Mouse (Mus musculus): Measurements from ENCODE around the gene Trpm4. TPM values are rescaled to one million over a fixed set of nuclear protein-coding genes. Genes with fewer than 3 reads are reported as not detected.
A peak's percentile ranks its signal among the peaks of the same experiment; 100 is the strongest.
"Not testable (repeated sequence)": the region's sequence is repeated elsewhere in the genome, so short reads cannot be mapped to it uniquely, and the experiment has no call there.

The Trpm4 gene
- polyA plus RNA-seq, 1 experiment from 2014 or later: 12.0 TPM

GRCm38 (mm10) chr7:45365742-45366651, 32.4 kb upstream of the Trpm4 start:
- ATAC-seq (ENCODE audit: low FRiP score): no peak
- H3K4me2 ChIP-seq: peak overlapping the region; percentile 71
- H3K9ac ChIP-seq (replicated peaks): peak overlapping the region; percentile 90
- H3K9me3 ChIP-seq (replicated peaks): no peaks in the 10 kb centered on the region
- H3K27ac ChIP-seq (replicated peaks): peak overlapping the region; percentile 82
- peak overlapping the region; percentile 79 for H3K4me3 ChIP-seq (replicated peaks)
- peaks cover 75% of the 10 kb centered on the region for H3K4me1 ChIP-seq
- peaks cover 11% of the 10 kb centered on the region; the same call in 1 of the 2 replicates for H3K27me3 ChIP-seq (replicated peaks)
- H3K36me3 ChIP-seq: no peaks in the 10 kb centered on the region
- WGBS: 3% methylated on average over 35 of the region's 35 CpGs

GRCm38 (mm10) chr7:45363983-45364382, 30.4 kb upstream of the Trpm4 start:
- Histone ChIP-seq H3K4me2 (no peak overlapping the region), H3K27me3 (replicated peaks) (peaks cover 6% of the 10 kb centered on the region; the same call in 1 of the 2 replicates), H3K36me3 (peaks cover 4% of the 10 kb centered on the region), H3K9me3 (replicated peaks) (no peaks in the 10 kb centered on the region), H3K4me1 (peaks cover 57% of the 10 kb centered on the region), H3K9ac (replicated peaks) (no peak overlapping the region), H3K4me3 (replicated peaks) (no peak overlapping the region), H3K27ac (replicated peaks) (no peak overlapping the region)
- WGBS: 90% methylated on average over 2 of the region's 2 CpGs
- no peak for ATAC-seq (ENCODE audit: low FRiP score)

GRCm38 (mm10) chr7:45362801-45363200, 29.2 kb upstream of the Trpm4 start:
- Histone ChIP-seq H3K9ac (replicated peaks) (no peak overlapping the region), H3K4me1 (peaks cover 45% of the 10 kb centered on the region), H3K27ac (replicated peaks) (no peak overlapping the region), H3K4me2 (peak overlapping the region; percentile 83), H3K27me3 (replicated peaks) (peaks cover 4% of the 10 kb centered on the region; the same call in 1 of the 2 replicates), H3K9me3 (replicated peaks) (no peaks in the 10 kb centered on the region), H3K4me3 (replicated peaks) (no peak overlapping the region), H3K36me3 (peaks cover 14% of the 10 kb centered on the region)
- 10% methylated on average over 13 of the region's 13 CpGs for WGBS
- no peak for ATAC-seq (ENCODE audit: low FRiP score)

GRCm38 (mm10) chr7:45361243-45361804, 27.7 kb upstream of the Trpm4 start:
- peak overlapping the region; percentile 48 for H3K4me3 ChIP-seq (replicated peaks)
- peak overlapping the region; percentile 80 for H3K27ac ChIP-seq (replicated peaks)
- ATAC-seq (ENCODE audit: low FRiP score): peak; percentile 90
- peaks cover 40% of the 10 kb centered on the region for H3K4me1 ChIP-seq
- H3K27me3 ChIP-seq (replicated peaks): peaks cover 4% of the 10 kb centered on the region; the same call in 1 of the 2 replicates
- H3K9me3 ChIP-seq (replicated peaks): no peaks in the 10 kb centered on the region
- H3K4me2 ChIP-seq: peak overlapping the region; percentile 83
- peaks cover 27% of the 10 kb centered on the region for H3K36me3 ChIP-seq
- peak overlapping the region; percentile 60 for H3K9ac ChIP-seq (replicated peaks)
- under 1% methylated on average over 43 of the region's 43 CpGs for WGBS

DNA sequence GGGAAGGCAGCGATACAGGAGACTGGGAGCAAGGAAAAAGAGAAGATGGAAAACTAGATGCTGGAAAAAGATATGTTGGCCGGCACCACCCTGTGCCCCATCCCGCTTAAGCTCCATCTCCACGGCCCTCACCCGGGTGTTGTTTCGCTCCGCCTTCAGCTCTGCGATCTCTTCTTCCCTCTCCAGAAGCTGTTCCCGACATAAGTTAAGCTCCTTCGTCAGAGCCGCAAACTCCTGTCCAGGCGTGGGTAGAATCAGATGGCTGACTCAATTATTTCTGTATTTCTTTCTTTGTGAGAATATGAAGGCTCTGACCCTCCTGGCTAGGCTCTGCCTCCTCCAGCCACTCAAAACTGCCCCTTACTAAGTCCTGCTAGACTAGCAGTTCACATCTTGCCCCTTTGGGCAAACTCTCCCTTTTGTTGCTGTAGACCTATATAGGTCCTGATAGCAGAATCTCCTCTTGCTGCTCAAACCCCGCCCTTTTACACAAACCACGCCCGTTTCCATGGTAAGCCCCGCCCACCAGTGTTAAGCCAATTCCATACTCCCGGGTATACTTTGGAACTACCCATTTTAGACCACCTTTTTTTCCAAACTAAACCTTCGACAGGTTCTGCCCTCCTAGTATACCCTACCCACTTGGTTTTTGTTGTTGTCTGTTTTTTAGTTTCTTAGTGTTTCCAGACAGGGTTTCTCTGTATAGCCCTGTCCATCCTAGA, 27.0 kb upstream of the Trpm4 start:
- H3K9ac ChIP-seq (replicated peaks): no peak overlapping the region
- H3K27ac ChIP-seq (replicated peaks): no peak overlapping the region
- 63% methylated on average over 18 of the region's 18 CpGs for WGBS
- no peaks in the 10 kb centered on the region for H3K9me3 ChIP-seq (replicated peaks)
- peaks cover 4% of the 10 kb centered on the region; the same call in 1 of the 2 replicates for H3K27me3 ChIP-seq (replicated peaks)
- H3K4me1 ChIP-seq: peaks cover 37% of the 10 kb centered on the region
- no peak overlapping the region; the same call in 1 of the 2 replicates for H3K4me3 ChIP-seq (replicated peaks)
- H3K4me2 ChIP-seq: peak overlapping the region; percentile 83
- no peak for ATAC-seq (ENCODE audit: low FRiP score)
- H3K36me3 ChIP-seq: peaks cover 34% of the 10 kb centered on the region

DNA sequence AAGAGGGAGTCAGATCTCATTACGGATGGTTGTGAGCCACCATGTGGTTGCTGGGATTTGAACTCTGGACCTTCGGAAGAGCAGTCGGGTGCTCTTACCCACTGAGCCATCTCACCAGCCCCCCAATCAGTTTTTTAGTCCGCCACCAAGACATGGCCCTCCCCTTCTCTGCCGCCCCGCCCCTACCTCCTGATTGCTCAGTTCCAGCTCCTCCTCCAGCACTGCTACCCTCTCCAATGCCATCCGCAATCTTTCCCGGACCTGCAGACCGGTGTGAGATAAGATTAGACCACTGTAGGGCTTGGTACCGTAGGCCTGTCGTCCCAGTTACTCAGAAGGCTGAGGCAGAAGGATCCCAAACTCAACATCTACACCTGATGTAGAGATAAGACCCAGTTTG, 25.5 kb upstream of the Trpm4 start:
- H3K9me3 ChIP-seq (replicated peaks); H3K27ac ChIP-seq (replicated peaks); H3K4me3 ChIP-seq (replicated peaks); H3K27me3 ChIP-seq (replicated peaks); ATAC-seq (ENCODE audit: low FRiP score); H3K9ac ChIP-seq (replicated peaks); H3K4me2 ChIP-seq: not testable (repeated sequence)
- WGBS: 65% methylated on average over 10 of the region's 11 CpGs
- H3K4me1 ChIP-seq: peaks cover 25% of the 10 kb centered on the region
- peaks cover 46% of the 10 kb centered on the region for H3K36me3 ChIP-seq

- 70% methylated on average over 13 of the region's 13 CpGs for WGBS
- no peaks in the 10 kb centered on the region for H3K9me3 ChIP-seq (replicated peaks)
- peaks cover 69% of the 10 kb centered on the region for H3K36me3 ChIP-seq
- no peak for ATAC-seq (ENCODE audit: low FRiP score)
- H3K9ac ChIP-seq (replicated peaks): no peak overlapping the region
- no peaks in the 10 kb centered on the region for H3K27me3 ChIP-seq (replicated peaks)
- no peak overlapping the region for H3K27ac ChIP-seq (replicated peaks)
- no peak overlapping the region for H3K4me3 ChIP-seq (replicated peaks)
- H3K4me1 ChIP-seq: peaks cover 2% of the 10 kb centered on the region
- no peak overlapping the region for H3K4me2 ChIP-seq
These were observed 22.5 kb upstream of the Trpm4 start for GRCm38 (mm10) chr7:45356087-45356486.

- Histone ChIP-seq H3K9me3 (replicated peaks) (no peaks in the 10 kb centered on the region), H3K4me1 (no peaks in the 10 kb centered on the region), H3K27ac (replicated peaks) (no peak overlapping the region), H3K4me3 (replicated peaks) (no peak overlapping the region), H3K36me3 (peaks cover 69% of the 10 kb centered on the region), H3K9ac (replicated peaks) (no peak overlapping the region), H3K4me2 (no peak overlapping the region), H3K27me3 (replicated peaks) (no peaks in the 10 kb centered on the region)
- ATAC-seq (ENCODE audit: low FRiP score): no peak
- WGBS: 71% methylated on average over 15 of the region's 15 CpGs
These were observed 21.9 kb upstream of the Trpm4 start for GRCm38 (mm10) chr7:45355318-45356020.

DNA sequence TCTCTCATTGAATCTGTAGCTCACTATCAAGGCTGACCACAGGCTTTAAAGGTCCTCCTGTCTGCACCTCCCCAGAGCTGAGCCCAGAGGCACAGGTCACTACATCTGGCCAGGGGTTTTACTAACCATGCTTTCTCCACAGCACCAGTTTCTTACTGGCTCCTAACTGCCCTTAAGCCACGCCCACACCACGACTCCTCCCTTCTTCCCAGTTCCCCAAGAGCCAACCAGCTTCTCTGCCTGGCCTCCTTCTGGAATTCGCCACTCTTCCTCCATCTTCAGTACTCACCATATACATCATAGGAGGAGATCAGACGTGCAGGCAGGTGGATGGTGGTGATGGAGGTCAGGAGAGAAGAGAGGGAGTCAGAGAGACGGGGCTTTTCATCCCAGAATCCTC, 19.5 kb upstream of the Trpm4 start:
- Histone ChIP-seq H3K4me1 (no peaks in the 10 kb centered on the region), H3K9me3 (replicated peaks) (no peaks in the 10 kb centered on the region), H3K9ac (replicated peaks) (no peak overlapping the region), H3K36me3 (peaks cover 80% of the 10 kb centered on the region), H3K4me2 (no peak overlapping the region), H3K27me3 (replicated peaks) (no peaks in the 10 kb centered on the region), H3K4me3 (replicated peaks) (no peak overlapping the region), H3K27ac (replicated peaks) (no peak overlapping the region)
- WGBS: 26% methylated on average over 5 of the region's 5 CpGs
- no peak for ATAC-seq (ENCODE audit: low FRiP score)

DNA sequence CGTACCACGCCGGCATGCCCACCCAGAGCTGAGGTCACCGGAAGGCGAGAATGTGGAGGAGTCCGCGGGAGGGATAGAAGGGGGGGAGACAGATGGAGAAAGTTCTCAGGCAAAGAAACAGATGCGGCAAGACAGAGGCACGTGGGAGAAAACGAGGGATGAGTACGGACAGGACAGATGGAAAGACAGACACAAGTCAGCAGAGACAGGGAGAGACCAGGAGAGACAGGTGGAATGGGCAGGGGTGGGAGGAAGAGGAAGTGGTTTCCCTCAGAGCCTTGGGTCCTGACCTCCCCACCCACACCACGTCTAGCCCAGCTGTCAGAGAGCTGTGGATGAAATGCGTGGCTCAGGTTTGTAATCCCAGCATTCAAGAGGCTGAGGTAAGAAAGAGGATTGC, 13.3 kb upstream of the Trpm4 start:
- H3K4me1 ChIP-seq: no peaks in the 10 kb centered on the region
- H3K27ac ChIP-seq (replicated peaks): no peak overlapping the region
- peaks cover 64% of the 10 kb centered on the region for H3K36me3 ChIP-seq
- H3K4me2 ChIP-seq: no peak overlapping the region
- WGBS: 81% methylated on average over 13 of the region's 13 CpGs
- no peaks in the 10 kb centered on the region for H3K9me3 ChIP-seq (replicated peaks)
- H3K9ac ChIP-seq (replicated peaks): no peak overlapping the region
- H3K4me3 ChIP-seq (replicated peaks): no peak overlapping the region
- peaks cover 4% of the 10 kb centered on the region for H3K27me3 ChIP-seq (replicated peaks)
- ATAC-seq (ENCODE audit: low FRiP score): no peak

DNA sequence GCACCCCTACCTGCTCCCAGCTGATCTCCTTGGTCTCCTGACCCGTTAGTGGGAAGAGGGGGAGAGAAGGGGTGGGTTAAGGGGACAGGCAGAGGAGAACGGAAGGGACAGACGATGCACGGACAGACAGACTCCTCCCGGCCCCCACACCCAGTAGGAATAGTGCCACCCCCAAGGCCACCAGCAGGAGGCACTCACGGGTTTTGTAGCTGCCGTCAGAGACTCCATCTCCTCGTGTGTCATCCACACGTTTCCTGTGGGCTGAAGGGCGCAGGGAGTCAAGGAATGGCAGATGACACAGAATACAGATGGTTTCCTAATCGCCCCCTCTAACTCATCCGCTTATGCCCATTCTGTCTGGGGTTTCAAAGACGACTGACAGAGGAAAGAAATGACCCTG, 10.0 kb upstream of the Trpm4 start:
- H3K4me3 ChIP-seq (replicated peaks): no peak overlapping the region
- H3K4me2 ChIP-seq: no peak overlapping the region
- H3K27me3 ChIP-seq (replicated peaks): peaks cover 4% of the 10 kb centered on the region
- H3K36me3 ChIP-seq: peaks cover 45% of the 10 kb centered on the region
- peaks cover 31% of the 10 kb centered on the region for H3K4me1 ChIP-seq
- no peak overlapping the region for H3K27ac ChIP-seq (replicated peaks)
- no peak overlapping the region for H3K9ac ChIP-seq (replicated peaks)
- 35% methylated on average over 13 of the region's 13 CpGs for WGBS
- no peaks in the 10 kb centered on the region for H3K9me3 ChIP-seq (replicated peaks)
- no peak for ATAC-seq (ENCODE audit: low FRiP score)
